Mouse (Mus musculus) testis, adult 2 months (tissue): ENCODE data around the gene Tpbpa.

ENCODE experiments used
- CTCF ChIP-seq: fragments of 200-500 bp; IDR thresholded peaks from 2 replicates; pipeline ENCODE4 v1.5.1; 2012; ENCODE audit warnings: low read depth, mild to moderate bottlenecking, inconsistent platforms, low read length, moderate library complexity; ENCODE audit not compliant: control insufficient read depth, insufficient read depth, insufficient replicate concordance
- POLR2A ChIP-seq: fragments of 200-500 bp; IDR thresholded peaks from 2 replicates; pipeline ENCODE4 v1.6.1; 2012; ENCODE audit warnings: low read depth, mild to moderate bottlenecking, inconsistent platforms, low read length, moderate library complexity; ENCODE audit not compliant: control insufficient read depth

- TF ChIP-seq POLR2A (no peak), CTCF (no peak)
These were observed 5.3 kb downstream of the Tpbpa start, which contains the start of the genes Gm49391 and Ctla2a for GRCm38 (mm10) chr13:60936500-60936901.
